Mouse (Mus musculus): ENCODE measurements around the gene Rasal1.

DNA sequence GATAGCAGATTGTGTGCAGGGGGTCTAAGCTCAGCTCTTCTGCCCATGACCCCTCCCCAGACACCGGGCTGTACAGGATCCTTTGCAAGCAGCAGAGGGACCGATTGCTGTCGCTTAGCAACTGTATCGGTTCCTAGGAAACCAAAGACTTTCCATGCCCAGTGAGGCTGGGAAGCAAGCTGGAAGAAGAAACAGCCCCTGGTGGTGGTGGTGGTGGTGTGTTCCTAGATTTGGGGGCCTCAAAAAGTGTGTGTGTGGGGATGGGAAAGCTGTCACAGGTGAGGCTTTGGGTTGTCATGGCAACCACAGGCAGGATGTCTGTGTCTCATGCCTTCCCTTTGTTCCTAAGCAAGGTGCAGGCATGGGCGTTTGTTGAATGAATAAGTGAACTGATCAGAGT lies 12.2 kb downstream of the Rasal1 start:
- TF ChIP-seq EP300 (IDR thresholded peaks at IDR 0.05; ENCODE audit: low read depth in 1 of 2, low read length in 2 of 2) (no peak), CTCF (IDR thresholded peaks at IDR 0.05 in 2 of 3, conservative IDR thresholded peaks at IDR 0.05 in 1 of 3; ENCODE audit: control insufficient read depth in 1 of 3, insufficient read depth in 1 of 3, low read depth in 2 of 3, low read length in 3 of 3, poor library complexity in 1 of 3, severe bottlenecking in 1 of 3) (no peak), USF1 (IDR thresholded peaks at IDR 0.05; ENCODE audit: low read depth, low read length) (no peak), MAZ (IDR thresholded peaks at IDR 0.05; ENCODE audit: low read depth, low read length) (no peak), POLR2AphosphoS2 (IDR thresholded peaks at IDR 0.05; ENCODE audit: low read length) (no peak), SIN3A (IDR thresholded peaks at IDR 0.05; ENCODE audit: low read length) (no peak), ZMIZ1 (IDR thresholded peaks at IDR 0.05; ENCODE audit: low read depth, low read length) (no peak), ZKSCAN1 (IDR thresholded peaks at IDR 0.05; ENCODE audit: low read depth, low read length) (no peak), ZNF384 (IDR thresholded peaks at IDR 0.05; ENCODE audit: low read depth, low read length) (no peak), TCF12 (IDR thresholded peaks at IDR 0.05; ENCODE audit: low read depth, low read length) (no peak), ZC3H11A (IDR thresholded peaks at IDR 0.05; ENCODE audit: low read depth, low read length) (no peak), MAX (IDR thresholded peaks at IDR 0.05; ENCODE audit: low read length) (no peak)

Data from MEL (cell line).